Mouse (Mus musculus) E14TG2a.4 (cell line): Measurements from ENCODE around the gene Polq.
A peak's percentile ranks its signal among the peaks of the same experiment; 100 is the strongest.

Experiments
- H3K27me3 ChIP-seq: 2 replicates; pipeline ENCODE4 v1.6.1; 2014; ENCODE audit warnings: low read length, control low read depth; ENCODE audit not compliant: insufficient read depth
- H3K36me3 ChIP-seq: 2 replicates; pipeline ENCODE4 v1.6.1; 2014; ENCODE audit warnings: low read length, control low read depth; ENCODE audit not compliant: insufficient read depth
- H3K4me1 ChIP-seq: replicated peaks from 2 replicates; pipeline ENCODE4 v1.6.1; 2014; ENCODE audit warnings: low read depth, low read length, control low read depth
- H3K4me3 ChIP-seq: replicated peaks from 2 replicates; pipeline ENCODE4 v1.5.1; 2014; ENCODE audit warnings: mild to moderate bottlenecking, low read length
- H3K9me3 ChIP-seq: 2 replicates; pipeline ENCODE4 v1.6.1; 2014; ENCODE audit warnings: low read length, control low read depth
- CTCF ChIP-seq: conservative IDR thresholded peaks from 2 replicates; pipeline ENCODE4 v1.5.1; 2014; ENCODE audit warnings: low read length
- NANOG ChIP-seq: IDR thresholded peaks from 2 replicates; pipeline ENCODE4 v1.6.1; 2014; ENCODE audit warnings: borderline replicate concordance, low read length, mixed read lengths
- POU5F1 ChIP-seq: IDR thresholded peaks from 2 replicates; pipeline ENCODE4 v1.6.1; 2014; ENCODE audit warnings: low read length, borderline replicate concordance

Gene Polq

DNA sequence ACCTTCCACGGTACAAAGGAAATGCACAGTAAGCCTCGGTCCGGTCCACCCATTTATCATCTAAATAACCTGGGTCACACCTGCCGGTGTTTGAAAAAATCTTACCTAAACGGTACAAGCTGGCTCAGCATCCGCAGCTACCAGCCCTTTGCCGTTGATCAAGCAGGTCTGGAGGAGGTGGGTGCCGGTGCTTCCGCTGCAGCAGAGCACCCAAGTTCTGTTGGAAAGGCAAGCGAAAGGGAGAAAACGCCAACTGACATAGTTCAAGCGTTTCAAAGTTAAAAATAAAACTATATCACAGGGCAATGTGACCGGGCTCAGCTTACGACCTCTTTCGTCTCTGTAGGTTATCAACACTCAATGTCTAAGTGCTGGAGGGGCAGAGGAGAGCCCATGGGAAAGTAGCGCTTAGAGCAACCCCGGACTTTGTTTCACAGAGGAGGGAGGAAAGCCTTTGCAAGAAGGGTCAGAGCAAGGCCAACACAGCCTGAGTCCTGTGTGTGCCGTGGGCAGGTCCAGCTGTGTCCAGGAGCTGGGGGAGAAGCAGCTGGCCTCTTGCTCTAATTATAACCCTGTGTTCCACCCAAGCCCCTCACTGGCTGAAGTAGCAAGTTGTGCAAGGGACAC lies 21.5 kb upstream of the Polq start, which contains the start of gene Fbxo40:
TSS of gene Fbxo40 (minus strand) at position 469 of the 627 bp plus-strand sequence.
- no peaks in the 10 kb centered on the region for H3K27me3 ChIP-seq
- no peak within 1 kb of the TSS for H3K4me3 ChIP-seq
- TF ChIP-seq NANOG (no peak), CTCF (no peak), POU5F1 (no peak)
- H3K9me3 ChIP-seq, result no peaks in the 10 kb centered on the region; the same call in 1 of the 2 replicates
- H3K36me3 ChIP-seq, result no peaks in the 10 kb centered on the region
- peaks cover 19% of the 10 kb centered on the region for H3K4me1 ChIP-seq

- no peak for TF ChIP-seq CTCF
- no peak for TF ChIP-seq NANOG
- no peaks in the 10 kb centered on the region for H3K36me3 ChIP-seq
- H3K27me3 ChIP-seq, result no peaks in the 10 kb centered on the region
- no peaks in the 10 kb centered on the region for H3K4me1 ChIP-seq
- H3K9me3 ChIP-seq, result no peaks in the 10 kb centered on the region; the same call in 1 of the 2 replicates
- H3K4me3 ChIP-seq, result no peak overlapping the region
Observed at GRCm38 (mm10) chr16:36997650-36998049, 13.9 kb upstream of the Polq start.

DNA sequence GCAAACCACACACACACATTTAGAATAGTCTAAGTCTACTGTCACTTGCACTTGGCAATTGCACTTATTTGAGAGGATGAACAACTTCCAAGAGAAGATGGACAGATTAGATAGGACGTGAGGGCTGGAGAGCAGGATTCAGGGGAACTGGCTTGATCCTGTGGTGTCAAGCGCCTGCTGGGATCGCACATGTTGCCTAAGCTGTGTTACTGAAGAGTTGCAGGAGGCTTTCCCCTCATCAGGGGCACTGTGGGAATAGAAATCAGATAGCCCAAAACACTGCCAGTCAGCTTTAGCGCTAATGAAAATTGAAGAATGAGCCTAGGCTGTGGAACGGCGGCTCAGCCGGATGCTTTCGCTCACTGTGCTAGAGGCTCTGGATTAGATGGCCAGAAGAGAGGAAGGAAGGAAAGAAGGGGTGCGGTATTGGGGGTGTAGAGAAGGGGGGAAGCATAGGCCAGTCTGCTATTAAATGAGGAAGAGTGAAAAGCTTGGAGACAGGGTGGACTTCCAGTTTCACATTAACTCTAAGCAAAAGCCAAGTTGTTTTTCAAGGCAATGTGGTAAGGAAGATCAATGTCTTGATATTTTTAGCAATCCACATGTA lies 12.1 kb upstream of the Polq start:
- Histone ChIP-seq H3K36me3 (no peaks in the 10 kb centered on the region), H3K4me3 (no peak overlapping the region), H3K4me1 (no peaks in the 10 kb centered on the region), H3K9me3 (no peaks in the 10 kb centered on the region), H3K27me3 (no peaks in the 10 kb centered on the region)
- no peak for TF ChIP-seq POU5F1
- TF ChIP-seq NANOG, result no peak
- no peak for TF ChIP-seq CTCF

DNA sequence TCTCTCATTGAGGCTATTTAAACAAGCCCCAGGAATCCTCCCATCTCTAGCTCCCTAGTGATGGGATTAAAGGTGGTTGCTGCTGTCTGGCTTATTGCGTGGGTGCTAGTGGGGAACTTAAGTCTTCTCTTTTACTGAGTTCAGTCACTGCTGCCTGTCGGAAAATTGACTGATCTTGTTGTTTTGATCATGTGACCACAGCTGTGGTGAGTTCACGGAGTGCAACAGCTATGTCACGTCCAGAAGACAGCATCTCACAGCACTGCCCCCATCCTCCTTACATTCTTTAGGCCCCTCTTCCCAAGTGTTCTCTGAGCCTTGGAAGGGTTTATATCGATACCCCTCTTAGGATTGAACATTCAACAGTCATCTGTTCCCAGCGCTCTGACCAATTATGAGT lies 2.3 kb upstream of the Polq start:
- no peak for TF ChIP-seq CTCF
- no peak for TF ChIP-seq POU5F1
- no peak for TF ChIP-seq NANOG
- Histone ChIP-seq H3K4me3 (no peak overlapping the region), H3K9me3 (no peaks in the 10 kb centered on the region)

DNA sequence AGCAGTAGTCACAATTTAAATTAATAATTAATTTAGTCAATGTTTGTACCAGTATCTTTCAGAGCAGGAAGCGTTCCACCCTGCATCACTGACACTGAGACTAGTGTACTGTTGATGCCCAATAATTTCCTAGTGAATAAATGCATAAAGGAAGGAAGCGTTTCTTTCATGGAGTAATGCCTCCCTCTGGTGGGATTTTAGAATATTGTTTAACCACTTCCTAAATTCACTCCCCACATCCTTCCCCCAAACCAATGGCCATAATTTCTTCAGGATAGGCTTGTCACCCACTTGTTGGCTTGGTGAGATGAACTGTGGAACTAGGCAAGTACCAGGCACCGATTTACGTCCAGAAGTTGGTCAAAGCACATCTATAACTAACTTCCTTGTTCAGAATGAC lies 1.2 kb upstream of the Polq start:
- H3K4me1 ChIP-seq, result peaks cover 16% of the 10 kb centered on the region
- H3K36me3 ChIP-seq, result peaks cover 21% of the 10 kb centered on the region
- no peaks in the 10 kb centered on the region for H3K9me3 ChIP-seq
- H3K27me3 ChIP-seq, result no peaks in the 10 kb centered on the region; the same call in 1 of the 2 replicates
- peak; percentile 10; the same call in 1 of the 2 replicates for TF ChIP-seq CTCF
- no peak for TF ChIP-seq POU5F1
- H3K4me3 ChIP-seq, result no peak overlapping the region

More for the DNA sequence above, 2.3 kb upstream of the Polq start:
- Histone ChIP-seq H3K4me1 (peaks cover 16% of the 10 kb centered on the region), H3K27me3 (no peaks in the 10 kb centered on the region; the same call in 1 of the 2 replicates), H3K36me3 (peaks cover 13% of the 10 kb centered on the region)

DNA sequence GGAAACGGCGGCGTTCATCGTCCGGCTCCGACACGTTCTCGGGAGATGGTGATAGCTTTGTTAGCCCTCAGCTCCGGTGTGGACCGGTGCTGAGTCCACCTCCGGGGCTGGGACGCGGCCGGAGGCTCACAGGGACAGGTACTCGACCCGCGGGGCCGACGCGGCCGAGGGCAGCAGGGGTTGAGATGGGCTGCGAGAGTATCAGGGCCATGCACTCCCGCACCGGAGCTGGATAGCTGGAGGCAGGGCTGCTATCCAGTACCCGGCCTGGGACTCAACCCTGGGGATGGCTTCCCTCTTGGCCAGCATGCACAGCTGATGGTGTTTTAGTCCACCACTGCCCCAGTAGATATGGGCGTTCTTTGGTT lies 320 bp downstream of the Polq start:
- Histone ChIP-seq H3K4me1 (peaks cover 16% of the 10 kb centered on the region), H3K9me3 (no peaks in the 10 kb centered on the region), H3K27me3 (no peaks in the 10 kb centered on the region; the same call in 1 of the 2 replicates), H3K4me3 (peak overlapping the region; percentile 99), H3K36me3 (peaks cover 28% of the 10 kb centered on the region)
- TF ChIP-seq POU5F1, result no peak
- TF ChIP-seq NANOG, result no peak

- Histone ChIP-seq H3K9me3 (no peaks in the 10 kb centered on the region), H3K27me3 (no peaks in the 10 kb centered on the region; the same call in 1 of the 2 replicates), H3K36me3 (peaks cover 28% of the 10 kb centered on the region), H3K4me1 (peaks cover 16% of the 10 kb centered on the region), H3K4me3 (peak overlapping the region; percentile 99)
- no peak for TF ChIP-seq POU5F1
- no peak for TF ChIP-seq NANOG
- no peak for TF ChIP-seq CTCF
Observed at GRCm38 (mm10) chr16:37012336-37012735, 750 bp downstream of the Polq start.

GRCm38 (mm10) chr16:37027581-37027980 lies 16.0 kb downstream of the Polq start:
- no peaks in the 10 kb centered on the region for H3K27me3 ChIP-seq
- peaks cover 13% of the 10 kb centered on the region for H3K36me3 ChIP-seq
- H3K4me1 ChIP-seq, result no peaks in the 10 kb centered on the region
- peaks cover 8% of the 10 kb centered on the region for H3K9me3 ChIP-seq
- TF ChIP-seq NANOG (no peak), CTCF (no peak), POU5F1 (no peak)
- no peak overlapping the region for H3K4me3 ChIP-seq
